Mouse (Mus musculus): ENCODE data around the gene Ccer1. TPM values are rescaled to one million over a fixed set of nuclear protein-coding genes. Genes with fewer than 3 reads are reported as not detected.

The Ccer1 gene
- total RNA-seq (2014; rRNA removed) (not detected in 2 replicates), polyA plus RNA-seq (2015; fragmentation: Nextera tagmentation; extraction: Ambion mirVana) (not detected in 2 replicates)

GRCm38 (mm10) chr10:97692913-97693312 lies at the start of gene Ccer1:
Gene Ccer1, plus strand, starts transcription at chr10:97693059.
- WGBS = 84% methylated on average over 20 of the region's 20 CpGs
- Histone ChIP-seq H3K4me3 (ENCODE audit: low read depth, low read length) (no peak within 1 kb of the TSS), H3K36me3 (ENCODE audit: insufficient read depth) (no peaks in the 10 kb centered on the region), H3K4me1 (ENCODE audit: insufficient read depth) (no peaks in the 10 kb centered on the region), H3K4me2 (ENCODE audit: low read depth) (no peak within 1 kb of the TSS), H3K27ac (ENCODE audit: low read depth, low read length) (no peak within 1 kb of the TSS), H3K9me3 (ENCODE audit: low read length) (no peaks in the 10 kb centered on the region), H3K27me3 (ENCODE audit: insufficient read depth, low read length) (no peaks in the 10 kb centered on the region), H3K9ac (no peak within 1 kb of the TSS)
- DNase-seq = no peak
- ATAC-seq = no peak
- TF ChIP-seq CTCF (IDR thresholded peaks at IDR 0.05; ENCODE audit: low read depth) = no peak

GRCm38 (mm10) chr10:97643768-97644167 lies 49.1 kb upstream of the Ccer1 start, which contains the start of gene Epyc:
Gene Epyc, plus strand, starts transcription at chr10:97644068.
- no peaks in the 10 kb centered on the region for H3K4me1 ChIP-seq (ENCODE audit: insufficient read depth)
- H3K27me3 ChIP-seq (ENCODE audit: insufficient read depth, low read length) = no peaks in the 10 kb centered on the region
- 79% methylated on average over 2 of the region's 2 CpGs for WGBS
- H3K27ac ChIP-seq (ENCODE audit: low read depth, low read length) = no peak within 1 kb of the TSS
- no peak for DNase-seq
- no peaks in the 10 kb centered on the region for H3K36me3 ChIP-seq (ENCODE audit: insufficient read depth)
- no peak for ATAC-seq
- no peak within 1 kb of the TSS for H3K4me2 ChIP-seq (ENCODE audit: low read depth)
- TF ChIP-seq CTCF (IDR thresholded peaks at IDR 0.05; ENCODE audit: low read depth) = no peak
- no peaks in the 10 kb centered on the region for H3K9me3 ChIP-seq (ENCODE audit: low read length)
- H3K4me3 ChIP-seq (ENCODE audit: low read depth, low read length) = no peak within 1 kb of the TSS
- no peak within 1 kb of the TSS for H3K9ac ChIP-seq

GRCm38 (mm10) chr10:97650334-97650733 lies 42.5 kb upstream of the Ccer1 start:
- H3K27me3 ChIP-seq (ENCODE audit: insufficient read depth, low read length) = no peaks in the 10 kb centered on the region
- no peak overlapping the region for H3K4me3 ChIP-seq (ENCODE audit: low read depth, low read length)
- DNase-seq (no peak), ATAC-seq (no peak)
- WGBS = 79% methylated on average over 2 of the region's 2 CpGs
- no peaks in the 10 kb centered on the region for H3K9me3 ChIP-seq (ENCODE audit: low read length)
- no peak overlapping the region for H3K27ac ChIP-seq (ENCODE audit: low read depth, low read length)
- H3K4me2 ChIP-seq (ENCODE audit: low read depth) = no peak overlapping the region
- H3K36me3 ChIP-seq (ENCODE audit: insufficient read depth) = no peaks in the 10 kb centered on the region
- H3K4me1 ChIP-seq (ENCODE audit: insufficient read depth) = no peaks in the 10 kb centered on the region
- H3K9ac ChIP-seq = no peak overlapping the region
- no peak for TF ChIP-seq CTCF (IDR thresholded peaks at IDR 0.05; ENCODE audit: low read depth)

GRCm38 (mm10) chr10:97659489-97659888 lies 33.4 kb upstream of the Ccer1 start:
- no peak for DNase-seq
- H3K9me3 ChIP-seq (ENCODE audit: low read length) = no peaks in the 10 kb centered on the region
- H3K4me1 ChIP-seq (ENCODE audit: insufficient read depth) = no peaks in the 10 kb centered on the region
- H3K27me3 ChIP-seq (ENCODE audit: insufficient read depth, low read length) = no peaks in the 10 kb centered on the region
- H3K27ac ChIP-seq (ENCODE audit: low read depth, low read length) = no peak overlapping the region
- no peak for ATAC-seq
- no peak overlapping the region for H3K4me2 ChIP-seq (ENCODE audit: low read depth)
- no peak for TF ChIP-seq CTCF (IDR thresholded peaks at IDR 0.05; ENCODE audit: low read depth)
- H3K9ac ChIP-seq = no peak overlapping the region
- 90% methylated on average over 1 of the region's 1 CpGs for WGBS
- no peak overlapping the region for H3K4me3 ChIP-seq (ENCODE audit: low read depth, low read length)
- no peaks in the 10 kb centered on the region for H3K36me3 ChIP-seq (ENCODE audit: insufficient read depth)

GRCm38 (mm10) chr10:97668656-97669055 lies 24.2 kb upstream of the Ccer1 start:
- no peaks in the 10 kb centered on the region for H3K4me1 ChIP-seq (ENCODE audit: insufficient read depth)
- no peak for TF ChIP-seq CTCF (IDR thresholded peaks at IDR 0.05; ENCODE audit: low read depth)
- 44% methylated on average over 4 of the region's 4 CpGs for WGBS
- no peaks in the 10 kb centered on the region for H3K9me3 ChIP-seq (ENCODE audit: low read length)
- no peak overlapping the region for H3K9ac ChIP-seq
- no peaks in the 10 kb centered on the region for H3K27me3 ChIP-seq (ENCODE audit: insufficient read depth, low read length)
- DNase-seq (no peak), ATAC-seq (no peak)
- H3K27ac ChIP-seq (ENCODE audit: low read depth, low read length) = no peak overlapping the region
- no peaks in the 10 kb centered on the region for H3K36me3 ChIP-seq (ENCODE audit: insufficient read depth)
- H3K4me3 ChIP-seq (ENCODE audit: low read depth, low read length) = no peak overlapping the region
- H3K4me2 ChIP-seq (ENCODE audit: low read depth) = no peak overlapping the region

GRCm38 (mm10) chr10:97670202-97670601 lies 22.7 kb upstream of the Ccer1 start:
- Histone ChIP-seq H3K27me3 (ENCODE audit: insufficient read depth, low read length) (no peaks in the 10 kb centered on the region), H3K9me3 (ENCODE audit: low read length) (no peaks in the 10 kb centered on the region), H3K9ac (no peak overlapping the region), H3K4me2 (ENCODE audit: low read depth) (no peak overlapping the region), H3K4me3 (ENCODE audit: low read depth, low read length) (no peak overlapping the region), H3K27ac (ENCODE audit: low read depth, low read length) (no peak overlapping the region), H3K4me1 (ENCODE audit: insufficient read depth) (no peaks in the 10 kb centered on the region), H3K36me3 (ENCODE audit: insufficient read depth) (no peaks in the 10 kb centered on the region)
- peak; percentile 38; the same call in 1 of the 2 replicates for ATAC-seq
- peak; percentile 58 for DNase-seq
- peak; percentile 67 for TF ChIP-seq CTCF (IDR thresholded peaks at IDR 0.05; ENCODE audit: low read depth)
- WGBS = 59% methylated on average over 4 of the region's 4 CpGs

- TF ChIP-seq CTCF (IDR thresholded peaks at IDR 0.05; ENCODE audit: low read depth) = no peak
- Histone ChIP-seq H3K9me3 (ENCODE audit: low read length) (no peaks in the 10 kb centered on the region), H3K4me3 (ENCODE audit: low read depth, low read length) (no peak overlapping the region), H3K9ac (no peak overlapping the region), H3K4me2 (ENCODE audit: low read depth) (no peak overlapping the region), H3K36me3 (ENCODE audit: insufficient read depth) (no peaks in the 10 kb centered on the region), H3K27ac (ENCODE audit: low read depth, low read length) (no peak overlapping the region), H3K4me1 (ENCODE audit: insufficient read depth) (no peaks in the 10 kb centered on the region), H3K27me3 (ENCODE audit: insufficient read depth, low read length) (no peaks in the 10 kb centered on the region)
- no peak for DNase-seq
- WGBS = 67% methylated on average over 2 of the region's 2 CpGs
- no peak for ATAC-seq
Measured at GRCm38 (mm10) chr10:97673239-97673638, 19.6 kb upstream of the Ccer1 start.
